Mouse (Mus musculus) liver, postnatal 0 days (tissue): ENCODE measurements around the gene Zmynd10.

Experiments
- CTCF ChIP-seq: sonication (generic); IDR thresholded peaks from 2 replicates; pipeline ENCODE4 v1.5.1; 2016; ENCODE audit warnings: antibody characterized with exemption, low read depth
- EP300 ChIP-seq: IDR thresholded peaks from 2 replicates; pipeline ENCODE4 v1.6.1; 2016; ENCODE audit warnings: antibody characterized with exemption, low read depth, mild to moderate bottlenecking

GRCm38 (mm10) chr9:107508266-107508665 is 38.8 kb upstream of the Zmynd10 start:
- TF ChIP-seq EP300 (no peak), CTCF (no peak)
